Mouse (Mus musculus): Measurements from ENCODE around the gene Tatdn3.

Gene Tatdn3

DNA sequence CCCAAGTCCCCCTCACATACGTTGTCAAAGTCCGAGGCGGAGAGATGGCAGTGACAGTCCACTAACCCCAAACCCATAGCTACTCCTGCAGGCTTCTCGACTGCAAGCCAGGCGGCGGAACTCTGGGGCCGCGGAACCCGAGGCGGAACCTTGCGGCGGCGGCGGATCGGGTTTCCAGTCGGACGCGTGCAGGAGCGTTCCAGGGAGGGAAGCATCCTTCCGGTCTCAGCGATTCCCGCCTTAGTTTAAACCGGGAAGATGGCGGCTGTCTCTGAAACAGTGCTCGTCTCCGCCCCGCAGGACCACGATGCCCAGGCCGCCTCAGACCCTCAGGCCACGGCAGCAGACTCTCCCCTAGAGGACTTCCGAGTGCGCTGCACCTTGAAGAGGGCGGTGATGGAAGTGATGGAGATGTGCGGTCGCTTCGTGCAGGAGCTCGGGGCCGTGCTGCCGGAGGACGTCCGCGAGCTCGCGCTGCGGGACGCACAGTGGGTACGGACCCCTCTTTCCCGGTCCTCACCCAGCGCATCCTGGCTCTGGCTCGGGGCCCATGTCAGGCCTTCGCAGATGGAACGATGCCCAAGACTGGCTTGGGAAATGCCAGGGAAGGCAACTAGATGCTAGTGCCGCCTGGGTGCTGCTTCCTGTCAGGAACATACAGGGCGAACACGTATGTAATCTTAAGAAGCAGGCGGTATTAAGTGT is at the start of gene Tatdn3, which contains the start of gene Nsl1:
Gene Tatdn3, minus strand, starts transcription at position 152 of the 705 bp plus-strand sequence.
Gene Nsl1, plus strand, starts transcription at position 232 of the 705 bp plus-strand sequence.
- peak; percentile 92 for DNase-seq (ENCODE audit: low read depth, low spot score)

DNA sequence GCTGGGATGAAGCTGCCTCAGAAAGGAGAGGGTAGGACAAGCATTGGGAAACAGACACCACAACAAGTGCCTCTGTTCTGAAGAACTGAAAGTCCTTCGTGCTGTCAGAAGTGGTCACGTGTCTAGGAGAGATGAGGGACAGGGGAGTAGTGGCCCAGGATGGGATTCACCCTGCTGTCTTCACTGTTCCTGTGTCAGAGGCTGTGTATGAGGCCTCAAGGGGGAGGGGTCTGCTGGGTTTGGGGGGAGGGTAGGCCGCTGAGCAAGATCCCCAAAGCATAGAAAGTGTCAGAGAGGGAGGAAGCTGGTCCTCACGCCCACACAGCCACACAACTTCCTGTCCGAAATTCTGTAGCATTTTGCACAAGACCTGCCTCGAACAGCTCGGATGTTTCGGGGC is 48.4 kb upstream of the Tatdn3 start:
- DNase-seq (ENCODE audit: low read depth, low spot score), result peak; percentile 42

DNA sequence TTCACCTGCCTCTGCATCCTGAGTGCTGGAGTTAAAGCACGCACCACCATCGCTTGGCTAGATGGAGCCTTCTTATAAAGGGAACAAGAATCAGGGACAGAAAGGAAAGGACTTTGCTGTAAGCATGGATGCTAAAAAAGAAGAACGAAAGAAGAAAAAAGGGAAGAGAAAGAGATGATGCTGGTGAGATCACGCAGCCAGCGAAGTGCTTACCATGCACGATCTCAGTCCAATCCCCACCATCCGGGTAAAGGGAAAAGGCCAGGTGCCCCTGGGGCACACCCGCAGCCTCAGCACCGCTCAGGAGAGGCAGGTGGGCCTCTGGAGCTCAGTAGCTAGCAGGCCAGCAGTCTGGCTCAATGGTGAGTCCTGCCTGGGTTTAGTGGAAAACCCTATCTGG is 47.2 kb upstream of the Tatdn3 start:
- DNase-seq (ENCODE audit: low read depth, low spot score), result no peak

DNA sequence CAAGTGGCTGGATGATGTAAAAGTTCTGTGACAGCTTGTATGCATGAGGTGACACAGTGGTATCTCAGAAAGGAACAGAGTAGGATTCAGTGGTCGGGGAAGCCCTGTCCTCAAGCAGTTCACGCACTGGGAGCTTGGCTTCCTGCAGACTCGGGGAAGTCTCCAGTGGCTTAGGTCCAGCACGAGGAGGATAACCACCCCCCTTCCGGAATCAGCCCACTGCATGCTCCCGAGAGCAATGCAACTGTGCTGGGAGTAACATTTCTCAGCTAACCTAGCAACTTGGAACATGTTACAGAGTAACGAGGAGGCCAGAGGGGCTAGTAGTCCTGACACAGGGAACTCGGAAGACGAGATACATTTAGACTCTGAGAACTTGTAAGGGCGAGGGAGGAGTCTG is 44.6 kb upstream of the Tatdn3 start:
- DNase-seq (ENCODE audit: low read depth, low spot score), result no peak

DNA sequence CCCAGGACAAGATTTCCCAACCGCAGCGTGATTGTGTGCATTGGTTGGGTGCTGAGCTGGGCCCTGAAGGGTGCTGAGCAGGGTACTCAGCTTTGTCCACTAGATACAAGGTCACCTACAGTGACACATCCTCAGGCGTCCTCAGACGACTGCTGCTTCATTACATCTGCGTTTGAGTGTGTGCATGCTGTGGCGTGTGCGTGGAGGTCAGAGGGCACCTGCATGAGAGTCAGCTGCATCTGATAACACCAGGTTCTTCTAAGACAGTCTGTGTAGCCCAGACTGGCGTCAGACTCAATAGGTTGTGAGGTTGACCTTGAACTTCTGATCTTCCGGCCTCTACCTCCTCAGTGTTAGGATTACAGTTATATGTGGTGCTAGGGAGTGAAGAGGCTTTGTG is 42.5 kb upstream of the Tatdn3 start:
- DNase-seq (ENCODE audit: low read depth, low spot score), result no peak

DNA sequence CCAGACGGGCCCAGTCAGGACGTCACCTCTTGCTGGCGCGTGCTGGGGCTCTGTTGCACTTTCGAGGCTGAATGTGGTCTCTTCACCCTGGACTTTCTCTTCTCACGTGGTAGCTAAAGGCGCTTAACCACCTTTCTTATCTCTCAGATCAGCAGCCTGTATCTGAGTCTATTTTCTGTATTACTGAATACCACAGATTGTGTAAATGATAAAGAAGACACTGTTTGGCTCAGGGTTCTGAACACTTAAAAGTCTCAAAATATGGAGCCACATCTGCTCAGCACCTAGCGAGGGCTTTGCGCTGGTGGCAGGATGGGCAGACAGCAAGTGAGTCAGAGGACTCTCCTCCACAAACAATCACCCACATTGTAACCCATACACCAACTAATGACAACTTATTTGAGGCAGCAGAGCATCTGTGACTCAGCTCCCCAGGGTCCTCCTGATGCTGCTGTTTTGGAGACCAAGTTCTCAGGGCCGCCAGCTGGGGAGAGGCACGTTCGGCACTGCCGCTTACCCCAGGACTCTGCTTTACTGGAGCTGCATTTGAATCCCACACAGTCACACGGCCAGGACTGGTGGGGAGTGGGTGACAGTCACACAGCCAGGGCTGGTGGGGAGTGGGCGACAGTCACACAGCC is 40.1 kb upstream of the Tatdn3 start:
- DNase-seq (ENCODE audit: low read depth, low spot score), result peak; percentile 76

DNA sequence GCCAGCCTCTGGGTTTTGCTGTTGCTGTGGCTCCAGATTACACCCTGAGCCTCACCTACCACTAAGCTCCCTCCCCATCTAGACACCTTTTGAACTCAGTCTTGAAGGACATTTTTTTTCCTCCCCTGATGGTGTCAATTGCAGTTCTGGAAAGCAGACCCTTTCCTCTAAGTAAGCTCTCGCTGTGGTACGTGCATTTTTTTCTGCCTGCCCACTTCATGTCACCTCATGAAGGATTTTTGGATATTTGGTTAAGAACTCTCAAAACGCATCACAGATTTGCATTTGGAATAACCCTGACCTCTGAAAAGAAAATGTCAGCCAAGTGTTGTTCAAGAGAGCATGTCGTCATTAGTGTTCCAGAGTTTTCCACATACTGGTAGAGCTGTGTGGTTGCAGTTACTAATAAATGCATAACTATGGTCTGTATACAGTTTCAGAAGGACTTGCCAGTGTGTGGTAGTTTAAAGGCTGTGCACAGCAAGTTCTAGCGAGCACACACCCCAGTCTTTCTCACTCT is 37.1 kb upstream of the Tatdn3 start:
- DNase-seq (ENCODE audit: low read depth, low spot score), result no peak

DNA sequence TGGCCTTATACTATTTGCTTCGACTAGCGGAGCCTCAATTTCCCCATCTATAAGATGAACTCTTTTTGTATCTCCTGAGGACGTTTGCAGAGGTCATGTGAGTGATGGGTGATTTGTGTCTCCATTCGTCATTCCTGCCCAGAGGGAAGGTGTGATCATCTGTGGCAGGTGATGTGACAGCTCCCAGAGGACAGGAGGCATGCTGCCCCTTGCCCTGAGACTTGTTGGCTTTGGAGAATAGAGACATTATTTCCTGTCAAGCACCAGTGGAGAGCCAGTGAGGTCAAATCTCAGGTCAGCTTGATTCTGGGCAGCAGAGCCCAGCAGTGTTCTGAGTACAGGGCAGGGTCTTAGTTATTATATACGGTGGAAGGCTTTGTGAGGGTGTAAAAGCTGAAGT is 36.4 kb upstream of the Tatdn3 start:
- DNase-seq (ENCODE audit: low read depth, low spot score), result no peak

DNA sequence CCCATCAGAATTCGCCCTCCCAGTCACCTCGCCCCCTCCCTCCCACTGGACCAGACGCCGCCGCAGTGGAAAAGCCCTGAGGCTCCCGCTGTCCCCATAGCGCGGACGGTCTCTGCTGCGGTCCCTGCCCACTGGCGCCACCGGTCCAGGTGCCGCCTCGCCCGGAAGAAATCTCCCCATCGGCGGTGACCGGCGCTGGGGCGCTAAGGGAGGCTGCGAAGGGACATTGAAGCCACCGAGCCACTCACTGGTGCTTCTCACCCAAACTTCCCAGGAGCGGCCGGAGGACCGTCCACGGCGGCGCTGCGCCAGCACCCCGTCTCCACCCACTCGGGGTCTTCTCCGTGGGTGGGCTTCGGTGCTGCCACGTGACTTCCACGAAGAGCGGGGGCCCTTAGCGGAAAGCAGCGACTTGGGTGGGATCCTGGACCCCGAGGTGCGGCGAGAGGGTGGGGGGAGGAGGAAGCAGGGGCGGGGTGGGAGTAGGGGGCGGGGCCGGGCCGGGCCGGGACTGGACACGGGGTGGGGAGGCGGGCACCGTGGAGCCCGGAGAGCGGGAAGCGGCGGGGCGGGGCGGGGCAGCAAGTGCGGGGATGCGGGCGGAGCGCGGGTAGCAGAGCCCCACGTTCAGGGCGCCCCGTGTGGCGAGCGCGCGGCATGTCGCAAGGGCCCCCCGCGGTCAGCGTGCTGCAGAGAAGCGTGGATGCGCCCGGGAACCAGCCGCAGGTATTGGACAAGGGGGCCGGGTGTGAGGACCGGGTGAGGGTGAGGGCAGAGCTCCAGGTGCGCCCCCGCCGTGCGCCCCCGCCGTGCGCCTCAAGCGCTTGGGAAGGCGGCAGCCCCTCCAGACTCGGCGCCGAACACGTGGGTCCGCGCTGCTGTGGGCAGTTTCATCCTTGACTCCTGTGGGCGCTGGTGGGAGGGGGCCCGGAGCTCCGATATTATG is 35.3 kb upstream of the Tatdn3 start, which contains the start of gene Batf3:
Gene Batf3, plus strand, starts transcription at position 46 of the 946 bp plus-strand sequence.
- DNase-seq (ENCODE audit: low read depth, low spot score), result no peak

DNA sequence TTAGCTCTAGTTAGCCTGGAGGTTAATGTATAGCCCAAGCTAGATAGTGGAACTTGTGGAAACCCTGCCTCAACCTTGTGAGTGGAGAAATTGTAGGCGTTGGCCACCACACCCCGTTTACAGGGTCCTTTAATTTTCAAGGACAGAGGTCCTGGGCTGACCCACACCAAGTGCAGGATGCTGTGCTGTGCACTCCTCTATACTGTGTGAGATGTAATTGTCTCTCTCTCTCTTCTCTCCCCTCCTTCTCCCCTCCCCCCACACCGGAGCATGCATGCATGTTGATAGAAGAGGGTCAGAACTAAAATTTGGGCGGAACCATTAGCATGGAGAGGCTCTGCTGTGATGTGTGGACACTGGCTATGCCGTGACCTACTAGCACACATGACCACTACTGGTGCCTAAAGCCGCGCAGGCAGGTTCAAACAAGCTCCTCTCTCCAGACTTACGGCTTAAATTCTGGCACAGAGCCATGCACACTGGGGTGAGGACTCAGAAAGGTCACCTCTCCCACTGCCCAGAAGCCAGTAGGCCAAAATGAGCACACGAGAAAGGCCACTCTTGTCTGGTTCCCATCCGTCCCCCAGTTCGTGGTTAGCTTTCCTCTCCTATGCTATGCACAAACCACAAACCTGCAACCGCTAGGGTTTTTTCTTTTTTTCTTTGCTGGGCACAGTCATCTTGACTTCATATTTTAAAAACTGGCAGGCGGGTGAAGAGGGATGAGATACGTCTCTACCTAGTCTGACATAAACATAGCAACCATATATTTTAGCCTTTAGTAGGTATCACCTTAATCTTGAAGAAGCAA is 34.3 kb upstream of the Tatdn3 start:
- DNase-seq (ENCODE audit: low read depth, low spot score), result no peak

DNA sequence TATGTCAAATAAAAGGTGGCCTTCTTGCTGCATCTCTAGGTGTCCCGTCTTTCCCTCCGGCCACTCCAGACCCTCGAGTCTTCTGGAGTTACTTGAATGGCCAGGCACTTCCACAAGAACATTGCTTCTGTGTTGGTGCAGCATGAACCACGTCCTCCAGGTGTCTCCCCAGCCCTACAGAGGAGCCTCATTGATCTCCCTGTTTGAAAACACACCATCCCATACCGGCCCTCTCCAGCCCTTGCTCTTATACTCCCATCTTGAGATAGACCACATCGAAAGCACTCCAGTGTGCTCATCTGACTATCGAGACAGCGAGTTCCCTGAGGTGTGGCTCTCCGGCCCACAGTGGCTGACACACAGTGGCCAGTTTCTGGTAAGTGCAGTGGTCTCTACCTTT is 32.3 kb upstream of the Tatdn3 start:
- peak; percentile 49 for DNase-seq (ENCODE audit: low read depth, low spot score)

DNA sequence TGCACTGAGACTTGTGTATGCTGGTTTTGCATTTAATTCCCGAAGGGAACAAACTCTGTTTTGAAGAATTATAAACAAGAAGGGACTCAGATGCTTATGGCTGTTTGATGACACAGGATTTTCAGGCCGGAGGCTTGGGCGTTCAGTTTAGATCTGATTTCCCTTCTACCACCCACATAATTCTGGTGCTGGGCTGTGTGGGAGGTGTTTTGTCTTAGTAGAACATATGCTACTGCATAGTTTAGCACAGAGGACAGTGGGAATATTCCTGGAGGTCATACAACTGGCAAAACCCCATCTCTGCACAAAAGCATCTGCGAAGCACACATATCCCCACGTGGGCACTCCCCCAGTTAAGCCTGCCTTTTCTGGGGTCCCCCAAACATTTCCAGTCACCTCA is 30.8 kb upstream of the Tatdn3 start:
- DNase-seq (ENCODE audit: low read depth, low spot score), result peak; percentile 85

DNA sequence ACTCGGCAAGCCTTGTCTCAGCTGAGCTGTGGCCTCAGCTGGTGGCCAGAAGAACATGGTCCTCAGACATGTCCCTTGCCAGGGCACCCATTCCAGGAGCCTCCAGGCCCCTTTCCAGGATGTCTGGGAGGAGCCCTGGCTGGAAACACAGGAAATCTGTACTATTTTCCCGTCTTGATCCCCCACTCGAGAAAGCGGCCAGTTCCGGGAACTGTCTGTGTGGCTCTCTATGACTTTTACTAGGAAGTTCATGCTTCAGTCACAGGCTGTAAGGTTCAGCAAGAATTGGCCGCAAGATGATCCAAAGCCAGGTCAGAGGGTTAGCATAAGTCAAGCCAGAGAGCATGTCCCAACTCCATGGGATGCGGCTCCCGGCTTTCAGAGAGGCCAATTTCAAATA is 29.3 kb upstream of the Tatdn3 start:
- no peak for DNase-seq (ENCODE audit: low read depth, low spot score)

DNA sequence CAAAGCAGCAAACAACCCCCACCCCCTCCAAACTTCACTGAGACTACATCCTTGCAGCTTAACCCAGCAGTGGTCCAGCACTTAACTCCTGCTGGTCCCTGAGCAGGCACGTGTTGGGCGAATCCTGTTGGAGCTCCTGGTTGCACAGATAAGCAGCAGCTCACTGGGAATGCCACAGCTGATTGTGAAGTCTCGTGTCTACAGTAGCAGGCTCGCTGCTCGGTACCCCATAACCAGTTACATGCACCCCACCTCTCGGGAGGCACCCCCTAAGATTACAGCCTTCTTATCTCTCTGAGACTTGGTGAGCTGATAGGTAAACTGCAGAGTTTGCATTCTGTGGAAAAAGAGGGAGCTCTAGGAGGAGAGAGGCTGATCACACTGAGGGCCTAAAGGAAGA is 26.6 kb upstream of the Tatdn3 start:
- DNase-seq (ENCODE audit: low read depth, low spot score), result no peak

DNA sequence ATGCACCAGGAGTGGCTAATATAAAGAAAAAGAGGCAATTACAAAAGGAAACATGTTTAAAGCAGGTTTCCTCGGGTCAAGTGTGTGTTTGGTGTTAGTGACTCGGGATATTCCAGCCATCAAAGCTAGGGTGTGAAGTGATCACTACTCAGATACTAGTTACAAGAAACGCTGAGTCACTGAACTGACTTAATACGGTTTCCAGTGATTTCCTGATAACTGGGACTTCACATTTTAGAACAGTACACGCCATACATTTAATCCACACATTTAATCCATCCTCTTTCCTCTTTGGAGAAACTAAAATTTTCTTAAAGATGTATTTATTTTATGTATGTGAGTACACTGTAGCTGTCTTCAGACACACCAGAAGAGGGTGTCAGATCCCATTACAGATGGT is 25.2 kb upstream of the Tatdn3 start:
- no peak for DNase-seq (ENCODE audit: low read depth, low spot score)

DNA sequence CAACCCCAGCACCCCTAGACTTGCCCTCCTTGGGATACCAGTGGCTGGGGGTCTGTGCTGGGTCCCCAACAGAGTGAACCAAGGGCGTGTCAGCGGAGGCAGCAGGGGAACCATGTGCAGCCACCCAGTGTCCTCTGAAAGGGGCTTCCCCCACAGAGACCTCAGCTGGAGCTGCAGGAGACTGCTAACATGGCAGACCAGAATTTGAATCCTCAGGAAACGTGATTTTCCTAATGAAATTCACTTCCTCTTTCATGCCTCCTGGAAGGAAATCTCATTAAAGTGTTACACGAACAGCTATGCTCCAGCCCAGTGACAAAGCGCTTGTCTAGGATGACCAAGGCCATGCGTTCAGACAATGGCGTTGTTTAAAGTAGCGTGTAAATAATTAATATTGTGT is 24.2 kb upstream of the Tatdn3 start:
- no peak for DNase-seq (ENCODE audit: low read depth, low spot score)

DNA sequence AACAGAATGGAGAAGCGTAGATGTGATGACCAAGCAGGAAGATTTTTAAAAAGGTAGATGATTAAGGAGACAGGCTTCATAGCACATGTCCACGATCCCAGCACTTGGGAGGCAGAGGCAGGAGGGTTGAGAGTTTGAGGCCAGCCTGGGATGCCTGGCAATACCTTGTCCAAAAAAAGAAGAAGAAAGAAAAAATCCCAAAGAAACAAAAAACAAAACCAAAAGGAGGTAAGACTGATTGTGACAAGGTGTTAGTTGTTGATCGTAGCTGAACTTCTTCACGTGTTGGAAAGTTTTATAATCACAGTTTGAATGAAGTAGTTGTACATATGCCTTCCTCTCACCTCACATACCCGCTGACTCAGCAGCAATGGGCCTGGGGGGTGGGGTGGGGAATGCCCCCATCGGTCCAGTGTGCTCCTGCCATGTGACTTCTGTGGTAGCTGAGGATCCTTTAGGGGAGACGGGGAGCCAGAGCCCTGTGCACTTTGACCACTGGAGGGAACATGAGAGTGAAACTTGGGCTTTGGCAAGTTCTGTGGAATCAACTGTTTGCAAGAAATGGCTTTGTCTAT is 23.7 kb upstream of the Tatdn3 start:
- no peak for DNase-seq (ENCODE audit: low read depth, low spot score)

DNA sequence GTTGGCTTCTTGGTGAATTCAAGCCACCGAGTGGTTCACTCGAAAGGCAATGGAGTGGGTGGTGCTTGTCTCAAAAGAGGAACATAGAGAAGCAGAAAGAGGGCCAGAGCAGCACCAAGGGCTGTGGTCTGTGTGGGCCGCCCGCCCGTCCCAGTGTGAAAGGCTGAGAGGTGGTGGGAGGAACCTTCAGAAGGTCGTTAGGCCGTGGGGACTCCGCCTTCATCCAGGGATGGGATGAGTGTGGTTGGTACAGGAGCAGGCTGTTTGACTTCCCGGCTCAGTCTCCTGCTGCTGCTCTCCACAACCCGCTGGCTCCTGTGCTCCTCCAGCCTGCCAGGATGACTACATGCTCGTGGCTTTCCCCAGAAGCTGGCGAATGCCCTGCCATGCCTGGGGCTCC is 22.9 kb upstream of the Tatdn3 start:
- no peak for DNase-seq (ENCODE audit: low read depth, low spot score)

DNA sequence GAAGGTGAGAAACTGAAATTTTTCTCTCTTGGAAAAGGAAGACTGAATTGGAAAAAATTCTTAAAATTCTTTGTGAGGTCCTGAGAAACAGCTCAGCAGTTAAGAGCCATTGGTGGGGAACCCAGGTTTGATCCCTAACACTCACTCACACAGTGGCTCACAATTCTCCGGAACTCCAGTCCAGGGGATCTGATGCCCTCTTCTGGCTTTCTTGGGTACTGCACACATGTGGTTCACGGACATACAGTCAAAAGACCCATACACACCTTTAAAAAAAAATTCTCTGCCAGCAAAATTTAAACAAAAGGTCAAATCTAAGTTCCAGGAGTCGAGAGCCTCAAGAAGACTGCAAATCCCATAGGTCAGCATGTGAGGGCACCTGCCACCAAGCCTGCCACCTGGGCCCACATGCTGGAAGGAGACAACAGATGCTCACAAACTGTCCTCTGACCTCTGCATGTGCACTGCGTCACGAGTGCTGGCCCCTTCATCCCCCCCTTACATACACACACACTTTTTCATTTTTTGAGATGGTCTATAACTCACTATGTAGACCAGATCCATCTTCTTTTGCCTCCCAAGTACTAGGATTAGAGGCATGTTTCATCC is 22.3 kb upstream of the Tatdn3 start:
- no peak for DNase-seq (ENCODE audit: low read depth, low spot score)

DNA sequence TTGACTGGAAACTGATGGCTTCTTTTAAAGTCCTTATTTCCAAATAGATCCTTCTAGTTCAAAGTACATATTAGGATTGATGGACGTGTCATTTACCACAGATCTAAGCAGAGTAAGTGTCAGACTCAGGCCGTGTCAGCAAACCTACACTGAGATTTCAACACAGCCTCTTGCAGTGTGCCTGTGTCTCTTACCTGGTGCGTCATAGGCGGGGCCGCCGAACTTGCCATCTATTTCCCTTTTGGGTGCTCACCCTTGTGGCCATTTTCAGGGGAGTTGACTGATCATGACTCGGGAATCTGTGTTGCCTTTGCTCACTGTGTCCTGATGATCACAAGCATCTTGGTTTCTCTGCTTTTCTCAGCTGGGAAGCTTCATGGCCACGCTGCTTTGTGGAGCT is 20.5 kb upstream of the Tatdn3 start:
- DNase-seq (ENCODE audit: low read depth, low spot score), result no peak
